Mouse (Mus musculus): ENCODE measurements around the gene Gm13275. TPM values are rescaled to one million over a fixed set of nuclear protein-coding genes. Genes with fewer than 3 reads are reported as not detected.
"Not testable (repeated sequence)": the region's sequence is repeated elsewhere in the genome, so short reads cannot be mapped to it uniquely, and the experiment has no call there.

Gm13275 gene
- polyA plus RNA-seq, 1 experiment from 2014 or later = not detected

DNA sequence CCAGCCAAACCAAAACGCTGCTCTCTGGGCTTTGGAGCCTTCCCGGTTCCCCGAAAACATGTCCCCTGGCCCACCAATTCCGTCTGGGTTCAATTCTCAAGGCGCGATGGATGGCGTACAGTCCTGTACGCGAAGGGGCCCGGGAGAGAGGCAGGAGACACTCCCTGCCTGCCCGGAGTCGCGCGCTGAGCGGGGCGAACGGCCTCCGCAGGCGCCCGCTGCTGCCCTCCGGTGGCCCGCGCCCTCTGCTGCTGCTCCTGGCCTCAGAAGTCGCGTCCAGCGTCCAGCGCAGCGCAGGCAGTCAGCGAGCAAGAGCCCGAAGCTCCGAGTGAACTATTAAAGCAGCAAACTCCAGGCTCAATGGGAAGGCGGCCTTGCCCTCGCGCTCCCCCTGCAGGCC lies 11.5 kb downstream of the Gm13275 start:
- not testable (repeated sequence) for ATAC-seq (replicated peaks); H3K9ac ChIP-seq (replicated peaks); H3K9me3 ChIP-seq; H3K27ac ChIP-seq (replicated peaks); H3K36me3 ChIP-seq; H3K4me1 ChIP-seq; H3K27me3 ChIP-seq
- WGBS = 0% methylated on average over 1 of the region's 34 CpGs
- H3K4me2 ChIP-seq (replicated peaks) = peak overlapping the region; percentile 42
- H3K4me3 ChIP-seq = peak overlapping the region; percentile 30

- Histone ChIP-seq H3K4me1 (no peaks in the 10 kb centered on the region), H3K36me3 (no peaks in the 10 kb centered on the region), H3K27ac (replicated peaks) (no peak within 1 kb of the TSS), H3K9ac (replicated peaks) (no peak within 1 kb of the TSS), H3K4me2 (replicated peaks) (no peak within 1 kb of the TSS), H3K4me3 (no peak within 1 kb of the TSS), H3K27me3 (no peaks in the 10 kb centered on the region), H3K9me3 (no peaks in the 10 kb centered on the region)
- no peak for ATAC-seq (replicated peaks)
- 75% methylated on average over 3 of the region's 3 CpGs for WGBS
These were observed 21.6 kb downstream of the Gm13275 start, which contains the start of gene Ifna7 for GRCm38 (mm10) chr4:88815928-88816327. Gene Ifna7, plus strand, starts transcription at chr4:88816228.

DNA sequence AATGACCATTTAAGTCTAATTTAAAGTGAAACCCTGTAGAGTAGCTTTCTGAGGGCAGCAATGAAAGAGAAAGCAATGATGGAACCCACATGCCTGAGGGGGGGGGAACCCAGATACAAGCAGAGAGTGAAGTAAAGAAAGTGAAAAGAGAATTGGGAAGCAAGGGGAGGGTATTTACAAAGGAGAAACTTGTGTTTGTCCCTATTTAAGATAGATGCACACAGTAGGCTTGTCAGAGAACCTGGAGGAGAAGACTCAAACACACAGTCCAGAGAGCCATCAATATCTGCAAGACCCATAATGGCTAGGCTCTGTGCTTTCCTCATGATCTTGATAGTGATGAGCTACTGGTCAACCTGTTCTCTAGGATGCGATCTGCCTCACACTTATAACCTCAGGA lies 25.4 kb downstream of the Gm13275 start, which contains the start of gene Ifna11:
Ifna11 (plus strand) TSS at position 301 of the 400 bp plus-strand sequence.
- no peaks in the 10 kb centered on the region for H3K4me1 ChIP-seq
- no peak for ATAC-seq (replicated peaks)

GRCm38 (mm10) chr4:88822995-88823394 lies 28.7 kb downstream of the Gm13275 start:
- H3K4me3 ChIP-seq = no peak overlapping the region
- H3K27me3 ChIP-seq = no peaks in the 10 kb centered on the region
- no peak overlapping the region for H3K4me2 ChIP-seq (replicated peaks)
- H3K4me1 ChIP-seq = no peaks in the 10 kb centered on the region
- no peak overlapping the region for H3K27ac ChIP-seq (replicated peaks)
- no peak overlapping the region for H3K9ac ChIP-seq (replicated peaks)
- no peaks in the 10 kb centered on the region for H3K9me3 ChIP-seq
- 26% methylated on average over 4 of the region's 4 CpGs for WGBS
- no peaks in the 10 kb centered on the region for H3K36me3 ChIP-seq
- ATAC-seq (replicated peaks) = no peak

More for the DNA sequence above, 25.4 kb downstream of the Gm13275 start, which contains the start of gene Ifna11:
- WGBS = 92% methylated on average over 1 of the region's 1 CpGs
- H3K27me3 ChIP-seq = no peaks in the 10 kb centered on the region
- H3K4me3 ChIP-seq = no peak within 1 kb of the TSS
- H3K9ac ChIP-seq (replicated peaks) = no peak within 1 kb of the TSS
- no peak within 1 kb of the TSS for H3K4me2 ChIP-seq (replicated peaks)
- no peaks in the 10 kb centered on the region for H3K36me3 ChIP-seq
- no peaks in the 10 kb centered on the region for H3K9me3 ChIP-seq
- H3K27ac ChIP-seq (replicated peaks) = no peak within 1 kb of the TSS

GRCm38 (mm10) chr4:88827116-88827515 lies 32.8 kb downstream of the Gm13275 start, which contains the start of gene Ifna6:
Gene Ifna6, plus strand, starts transcription at chr4:88827416.
- not testable (repeated sequence) for H3K27ac ChIP-seq (replicated peaks); ATAC-seq (replicated peaks); H3K36me3 ChIP-seq; H3K9me3 ChIP-seq; H3K4me3 ChIP-seq; H3K27me3 ChIP-seq; H3K4me1 ChIP-seq; H3K4me2 ChIP-seq (replicated peaks); H3K9ac ChIP-seq (replicated peaks)

DNA sequence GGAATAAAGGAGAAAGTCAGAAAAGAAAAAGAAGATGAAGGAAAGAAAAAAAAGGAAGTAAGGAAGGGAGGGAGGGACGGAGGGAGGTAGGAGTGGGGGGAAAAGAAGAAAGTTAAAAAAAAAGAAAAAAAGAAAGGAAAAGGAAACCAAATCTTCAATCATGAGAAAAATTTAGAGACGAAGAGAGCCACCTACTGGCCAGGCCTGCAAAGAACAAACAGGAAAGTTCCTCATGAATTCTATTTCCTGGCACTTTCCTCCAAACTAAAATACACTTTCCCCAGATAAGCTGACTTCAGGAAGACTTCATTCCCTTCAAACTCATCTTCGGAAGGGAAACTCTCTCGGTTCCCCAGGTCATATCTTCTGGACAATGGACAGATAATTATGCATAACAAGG lies 36.2 kb downstream of the Gm13275 start:
- H3K4me1 ChIP-seq = no peaks in the 10 kb centered on the region
- WGBS = 22% methylated on average over 4 of the region's 4 CpGs

DNA sequence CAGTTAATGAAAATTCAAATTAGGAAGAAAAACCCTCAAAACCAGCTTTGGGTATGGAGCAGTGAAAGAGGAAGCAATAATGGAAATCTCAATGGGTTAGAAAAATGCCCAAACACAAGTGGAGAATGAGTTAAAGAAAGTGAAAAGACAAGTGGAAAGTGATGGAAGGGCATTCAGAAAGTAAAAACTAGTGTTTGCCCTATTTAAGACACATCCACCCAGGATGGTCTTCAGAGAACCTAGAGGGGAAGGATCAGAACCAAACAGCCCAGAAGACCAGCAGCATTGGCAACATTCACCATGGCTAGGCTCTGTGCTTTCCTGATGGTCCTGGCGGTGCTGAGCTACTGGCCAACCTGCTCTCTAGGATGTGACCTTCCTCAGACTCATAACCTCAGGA lies 40.9 kb downstream of the Gm13275 start, which contains the start of gene Ifna5:
Ifna5 (plus strand) TSS at position 301 of the 400 bp plus-strand sequence.
- not testable (repeated sequence) for H3K4me3 ChIP-seq; ATAC-seq (replicated peaks); H3K9me3 ChIP-seq; H3K36me3 ChIP-seq; H3K27ac ChIP-seq (replicated peaks); H3K9ac ChIP-seq (replicated peaks); H3K4me2 ChIP-seq (replicated peaks); H3K4me1 ChIP-seq; H3K27me3 ChIP-seq
- WGBS = 92% methylated on average over 1 of the region's 1 CpGs

More for the DNA sequence above, 36.2 kb downstream of the Gm13275 start:
- Histone ChIP-seq H3K9me3 (no peaks in the 10 kb centered on the region), H3K27me3 (no peaks in the 10 kb centered on the region), H3K27ac (replicated peaks) (no peak overlapping the region), H3K4me2 (replicated peaks) (no peak overlapping the region), H3K36me3 (no peaks in the 10 kb centered on the region), H3K9ac (replicated peaks) (no peak overlapping the region), H3K4me3 (no peak overlapping the region)
- ATAC-seq (replicated peaks) = no peak

GRCm38 (mm10) chr4:88838828-88839227 lies 44.5 kb downstream of the Gm13275 start:
- Histone ChIP-seq H3K27ac (replicated peaks) (no peak overlapping the region), H3K4me3 (no peak overlapping the region), H3K36me3 (no peaks in the 10 kb centered on the region), H3K27me3 (no peaks in the 10 kb centered on the region), H3K9me3 (no peaks in the 10 kb centered on the region), H3K9ac (replicated peaks) (no peak overlapping the region), H3K4me2 (replicated peaks) (no peak overlapping the region), H3K4me1 (no peaks in the 10 kb centered on the region)
- 45% methylated on average over 3 of the region's 3 CpGs for WGBS
- ATAC-seq (replicated peaks) = no peak

GRCm38 (mm10) chr4:88840058-88840457 lies 45.8 kb downstream of the Gm13275 start:
- H3K4me2 ChIP-seq (replicated peaks) = no peak overlapping the region
- no peaks in the 10 kb centered on the region for H3K36me3 ChIP-seq
- H3K4me1 ChIP-seq = no peaks in the 10 kb centered on the region
- no peak for ATAC-seq (replicated peaks)
- H3K27me3 ChIP-seq = no peaks in the 10 kb centered on the region
- no peak overlapping the region for H3K4me3 ChIP-seq
- H3K27ac ChIP-seq (replicated peaks) = no peak overlapping the region
- no peaks in the 10 kb centered on the region for H3K9me3 ChIP-seq
- H3K9ac ChIP-seq (replicated peaks) = no peak overlapping the region
- 67% methylated on average over 3 of the region's 3 CpGs for WGBS

DNA sequence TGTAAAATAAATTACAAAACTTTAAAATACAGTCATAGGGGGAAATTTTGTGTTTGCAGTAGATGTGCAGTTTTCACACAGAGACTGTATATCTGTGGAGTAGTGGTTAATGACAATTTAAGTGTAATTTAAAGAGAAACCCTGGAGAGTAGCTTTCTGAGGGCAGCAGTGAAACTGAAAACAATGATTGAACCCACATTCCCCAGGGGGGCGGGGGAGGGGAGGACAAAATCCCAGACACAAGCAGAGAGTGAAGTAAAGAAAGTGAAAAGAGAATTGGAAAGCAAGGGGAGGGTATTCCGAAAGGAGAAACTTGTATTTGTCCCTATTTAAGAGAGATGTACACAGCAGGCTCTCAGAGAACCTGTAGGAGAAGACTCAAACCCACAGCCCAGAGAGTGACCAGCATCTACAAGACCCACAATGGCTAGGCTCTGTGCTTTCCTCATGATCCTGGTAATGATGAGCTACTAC lies 47.2 kb downstream of the Gm13275 start, which contains the start of gene Ifna4:
Ifna4 (plus strand) TSS at position 424 of the 474 bp plus-strand sequence.
- no peak for ATAC-seq (replicated peaks)
- Histone ChIP-seq H3K27ac (replicated peaks) (no peak within 1 kb of the TSS), H3K4me2 (replicated peaks) (no peak within 1 kb of the TSS), H3K9me3 (no peaks in the 10 kb centered on the region), H3K9ac (replicated peaks) (no peak within 1 kb of the TSS), H3K4me1 (no peaks in the 10 kb centered on the region), H3K4me3 (no peak within 1 kb of the TSS), H3K27me3 (no peaks in the 10 kb centered on the region), H3K36me3 (no peaks in the 10 kb centered on the region)
- 33% methylated on average over 2 of the region's 2 CpGs for WGBS

Other genes starting within 250 kb of the Gm13275 start
- gene Ifna15, start 236.2 kb upstream of the Gm13275 start, polyA plus RNA-seq (2015; fragmentation: Nextera tagmentation; extraction: Ambion mirVana) = not detected in 2 replicates
- gene Ifna14, start 222.7 kb upstream of the Gm13275 start, polyA plus RNA-seq (2015; fragmentation: Nextera tagmentation; extraction: Ambion mirVana) = not detected in 2 replicates
- gene Ifna9, start 202.1 kb upstream of the Gm13275 start, polyA plus RNA-seq (2015; fragmentation: Nextera tagmentation; extraction: Ambion mirVana) = not detected in 2 replicates
- gene Ifna12, start 191.1 kb upstream of the Gm13275 start, polyA plus RNA-seq (2015; fragmentation: Nextera tagmentation; extraction: Ambion mirVana) = not detected in 2 replicates
- gene C87499, start 160.1 kb upstream of the Gm13275 start, polyA plus RNA-seq (2015; fragmentation: Nextera tagmentation; extraction: Ambion mirVana) = not detected in 2 replicates
- gene Ifna13, start 150.0 kb upstream of the Gm13275 start, polyA plus RNA-seq (2015; fragmentation: Nextera tagmentation; extraction: Ambion mirVana) = not detected in 2 replicates
- gene Ifna16, start 117.6 kb upstream of the Gm13275 start, polyA plus RNA-seq (2015; fragmentation: Nextera tagmentation; extraction: Ambion mirVana) = not detected in 2 replicates
- not detected in 2 replicates for gene Ifna2, start 110.6 kb upstream of the Gm13275 start, polyA plus RNA-seq (2015; fragmentation: Nextera tagmentation; extraction: Ambion mirVana)
- not detected in 2 replicates for gene Ifnab, start 103.1 kb upstream of the Gm13275 start, polyA plus RNA-seq (2015; fragmentation: Nextera tagmentation; extraction: Ambion mirVana)
- 1.6 and 2.3 TPM in 2 replicates for gene Gm26566, start 72.7 kb upstream of the Gm13275 start, polyA plus RNA-seq (2015; fragmentation: Nextera tagmentation; extraction: Ambion mirVana)
- 117 and 128 TPM in 2 replicates for gene Klhl9, start 72.0 kb upstream of the Gm13275 start, polyA plus RNA-seq (2015; fragmentation: Nextera tagmentation; extraction: Ambion mirVana)
- gene Gm13271, start 39.6 kb upstream of the Gm13275 start, polyA plus RNA-seq (2015; fragmentation: Nextera tagmentation; extraction: Ambion mirVana) = not detected in 2 replicates
- 0.14 TPM in 1 of 2 replicates, not detected in the other for gene Gm13283, start 34.4 kb upstream of the Gm13275 start, polyA plus RNA-seq (2015; fragmentation: Nextera tagmentation; extraction: Ambion mirVana)
- not detected in 2 replicates for gene Gm13290, start 20.7 kb upstream of the Gm13275 start, polyA plus RNA-seq (2015; fragmentation: Nextera tagmentation; extraction: Ambion mirVana)
- not detected in 2 replicates for gene Gm13289, start 17.6 kb upstream of the Gm13275 start, polyA plus RNA-seq (2015; fragmentation: Nextera tagmentation; extraction: Ambion mirVana)
- gene Gm13272, start 14.6 kb upstream of the Gm13275 start, polyA plus RNA-seq (2015; fragmentation: Nextera tagmentation; extraction: Ambion mirVana) = not detected in 2 replicates
- 0.20 TPM in 1 of 2 replicates, not detected in the other for gene Ifnz, start 12.4 kb upstream of the Gm13275 start, polyA plus RNA-seq (2015; fragmentation: Nextera tagmentation; extraction: Ambion mirVana)
- not detected in 2 replicates for gene Gm13276, start 8.8 kb upstream of the Gm13275 start, polyA plus RNA-seq (2015; fragmentation: Nextera tagmentation; extraction: Ambion mirVana)
- not detected in 2 replicates for gene Gm13277, start 5.9 kb upstream of the Gm13275 start, polyA plus RNA-seq (2015; fragmentation: Nextera tagmentation; extraction: Ambion mirVana)
- not detected in 2 replicates for gene Gm13278, start 2.9 kb upstream of the Gm13275 start, polyA plus RNA-seq (2015; fragmentation: Nextera tagmentation; extraction: Ambion mirVana)
- not detected in 2 replicates for gene Gm13279, start 2.9 kb downstream of the Gm13275 start, polyA plus RNA-seq (2015; fragmentation: Nextera tagmentation; extraction: Ambion mirVana)
- not detected in 2 replicates for gene Gm13285, start 5.2 kb downstream of the Gm13275 start, polyA plus RNA-seq (2015; fragmentation: Nextera tagmentation; extraction: Ambion mirVana)
- not detected in 2 replicates for gene Gm13287, start 8.8 kb downstream of the Gm13275 start, polyA plus RNA-seq (2015; fragmentation: Nextera tagmentation; extraction: Ambion mirVana)
- not detected in 2 replicates for gene Gm13288, start 11.0 kb downstream of the Gm13275 start, polyA plus RNA-seq (2015; fragmentation: Nextera tagmentation; extraction: Ambion mirVana)
- gene Ifna7, start 21.7 kb downstream of the Gm13275 start, polyA plus RNA-seq (2015; fragmentation: Nextera tagmentation; extraction: Ambion mirVana) = not detected in 2 replicates
- not detected in 2 replicates for gene Ifna11, start 25.5 kb downstream of the Gm13275 start, polyA plus RNA-seq (2015; fragmentation: Nextera tagmentation; extraction: Ambion mirVana)
- not detected in 2 replicates for gene Ifna6, start 32.9 kb downstream of the Gm13275 start, polyA plus RNA-seq (2015; fragmentation: Nextera tagmentation; extraction: Ambion mirVana)
- gene Ifna5, start 41.0 kb downstream of the Gm13275 start, polyA plus RNA-seq (2015; fragmentation: Nextera tagmentation; extraction: Ambion mirVana) = not detected in 2 replicates
- not detected in 2 replicates for gene Ifna4, start 47.4 kb downstream of the Gm13275 start, polyA plus RNA-seq (2015; fragmentation: Nextera tagmentation; extraction: Ambion mirVana)
- gene Ifna1, start 55.6 kb downstream of the Gm13275 start, polyA plus RNA-seq (2015; fragmentation: Nextera tagmentation; extraction: Ambion mirVana) = not detected in 2 replicates
- not detected in 2 replicates for gene Ifne, start 85.7 kb downstream of the Gm13275 start, polyA plus RNA-seq (2015; fragmentation: Nextera tagmentation; extraction: Ambion mirVana)

Measured in forebrain, embryonic 15.5 days (tissue).